Mouse (Mus musculus) ES-Bruce4 (cell line): ENCODE measurements around the gene Drg1. TPM values are rescaled to one million over a fixed set of nuclear protein-coding genes. Genes with fewer than 3 reads are reported as not detected.

Source experiments
- H3K27ac ChIP-seq: 2 replicates; pipeline ENCODE4 v1.5.1; 2012; ENCODE audit warnings: low read length, inconsistent platforms; ENCODE audit not compliant: insufficient read depth
- H3K27me3 ChIP-seq: 2 replicates; pipeline ENCODE4 v1.6.1; 2012; ENCODE audit warnings: mild to moderate bottlenecking, low read length, inconsistent platforms; ENCODE audit not compliant: control insufficient read depth, poor library complexity, insufficient read depth, severe bottlenecking
- H3K36me3 ChIP-seq: 2 replicates; pipeline ENCODE4 v1.6.1; 2012; ENCODE audit warnings: inconsistent platforms, mild to moderate bottlenecking, low read length, moderate library complexity; ENCODE audit not compliant: control insufficient read depth, poor library complexity, insufficient read depth, severe bottlenecking
- H3K4me1 ChIP-seq: one replicate; pipeline ENCODE4 v1.8.1; 2011; ENCODE audit warnings: low read length; ENCODE audit not compliant: control insufficient read depth, insufficient read depth
- H3K4me3 ChIP-seq: 2 replicates; pipeline ENCODE4 v1.5.1; 2011; ENCODE audit warnings: low read depth, mild to moderate bottlenecking, low read length
- H3K9ac ChIP-seq: 2 replicates; pipeline ENCODE4 v1.6.1; 2012; ENCODE audit warnings: low read depth, mild to moderate bottlenecking, inconsistent platforms; ENCODE audit not compliant: poor library complexity, severe bottlenecking
- H3K9me3 ChIP-seq: replicated peaks from 2 replicates; pipeline ENCODE4 v1.6.1; 2012; ENCODE audit warnings: mild to moderate bottlenecking, low read length, inconsistent platforms; ENCODE audit not compliant: control insufficient read depth, poor library complexity, insufficient read depth, severe bottlenecking
- CTCF ChIP-seq: IDR thresholded peaks from one replicate; pipeline ENCODE4 v1.8.1; 2011; ENCODE audit warnings: low read depth, low read length
- EP300 ChIP-seq: IDR thresholded peaks from 2 replicates; pipeline ENCODE4 v1.6.1; 2011; ENCODE audit warnings: low read depth, low read length; ENCODE audit not compliant: insufficient read depth
- POLR2A ChIP-seq: IDR thresholded peaks from one replicate; pipeline ENCODE4 v1.8.1; 2011; ENCODE audit warnings: low read length; ENCODE audit not compliant: insufficient read depth
- polyA plus RNA-seq: library from polyadenylated mRNA; stranded (reverse); fragments of >200 nt; gene quantifications from 2 replicates; pipeline ENCODE4 v1.2.4, GENCODE M21; 2011; ENCODE audit warnings: low read depth; ENCODE audit not compliant: missing spikeins, insufficient read depth, insufficient read length

Gene Drg1
- polyA plus RNA-seq, 1 experiment: 170 TPM

- Histone ChIP-seq H3K27ac (no peak overlapping the region), H3K4me3 (no peak overlapping the region), H3K9me3 (no peaks in the 10 kb centered on the region), H3K36me3 (peaks cover 47% of the 10 kb centered on the region), H3K9ac (no peak overlapping the region), H3K4me1 (no peaks in the 10 kb centered on the region), H3K27me3 (no peaks in the 10 kb centered on the region)
- TF ChIP-seq CTCF (no peak), POLR2A (no peak), EP300 (no peak)
Measured at GRCm38 (mm10) chr11:3309884-3310283, 43.7 kb upstream of the Drg1 start.

- Histone ChIP-seq H3K9ac (no peak overlapping the region), H3K27me3 (no peaks in the 10 kb centered on the region), H3K36me3 (peaks cover 52% of the 10 kb centered on the region), H3K9me3 (no peaks in the 10 kb centered on the region), H3K27ac (no peak overlapping the region), H3K4me3 (no peak overlapping the region), H3K4me1 (no peaks in the 10 kb centered on the region)
- TF ChIP-seq CTCF: no peak
- no peak for TF ChIP-seq EP300
- TF ChIP-seq POLR2A: no peak
Measured at GRCm38 (mm10) chr11:3307875-3308274, 41.7 kb upstream of the Drg1 start.

GRCm38 (mm10) chr11:3305821-3306220, 39.6 kb upstream of the Drg1 start:
- Histone ChIP-seq H3K27ac (no peak overlapping the region), H3K36me3 (peaks cover 66% of the 10 kb centered on the region), H3K9ac (no peak overlapping the region), H3K27me3 (no peaks in the 10 kb centered on the region), H3K9me3 (no peaks in the 10 kb centered on the region), H3K4me3 (no peak overlapping the region), H3K4me1 (no peaks in the 10 kb centered on the region)
- no peak for TF ChIP-seq POLR2A
- TF ChIP-seq EP300: no peak
- TF ChIP-seq CTCF: no peak

GRCm38 (mm10) chr11:3302792-3303191, 36.6 kb upstream of the Drg1 start:
- H3K27me3 ChIP-seq: no peaks in the 10 kb centered on the region
- no peak overlapping the region for H3K9ac ChIP-seq
- no peaks in the 10 kb centered on the region for H3K9me3 ChIP-seq
- H3K4me1 ChIP-seq: no peaks in the 10 kb centered on the region
- H3K36me3 ChIP-seq: peaks cover 64% of the 10 kb centered on the region
- peak overlapping the region; percentile 20; the same call in 1 of the 2 replicates for H3K27ac ChIP-seq
- H3K4me3 ChIP-seq: no peak overlapping the region
- TF ChIP-seq POLR2A: no peak
- TF ChIP-seq EP300: no peak
- no peak for TF ChIP-seq CTCF

GRCm38 (mm10) chr11:3302385-3302784, 36.2 kb upstream of the Drg1 start:
- Histone ChIP-seq H3K4me1 (no peaks in the 10 kb centered on the region), H3K9me3 (no peaks in the 10 kb centered on the region), H3K27ac (peak overlapping the region; percentile 20; the same call in 1 of the 2 replicates), H3K9ac (no peak overlapping the region), H3K36me3 (peaks cover 62% of the 10 kb centered on the region), H3K27me3 (no peaks in the 10 kb centered on the region), H3K4me3 (no peak overlapping the region)
- TF ChIP-seq CTCF: no peak
- TF ChIP-seq EP300: no peak
- TF ChIP-seq POLR2A: no peak

- H3K9ac ChIP-seq: no peak overlapping the region
- no peak overlapping the region for H3K4me3 ChIP-seq
- H3K36me3 ChIP-seq: peaks cover 66% of the 10 kb centered on the region
- no peak for TF ChIP-seq CTCF
- TF ChIP-seq POLR2A: no peak
- TF ChIP-seq EP300: no peak
- H3K27ac ChIP-seq: no peak overlapping the region
- no peaks in the 10 kb centered on the region for H3K27me3 ChIP-seq
- H3K4me1 ChIP-seq: no peaks in the 10 kb centered on the region
- H3K9me3 ChIP-seq: no peaks in the 10 kb centered on the region
Measured at GRCm38 (mm10) chr11:3301075-3301474, 34.9 kb upstream of the Drg1 start.
